Mouse (Mus musculus) cerebellum, postnatal 25 days (tissue): ENCODE results near the gene Ncoa1.
"Not testable (repeated sequence)": the region's sequence is repeated elsewhere in the genome, so short reads cannot be mapped to it uniquely, and the experiment has no call there.

ENCODE experiments used
- DNase-seq, 2 experiments: peaks; one replicate each; pipeline ENCODE4 v3.0.0; 2021; ENCODE audit warnings: mixed read lengths in 2 of 2

The Ncoa1 gene

GRCm38 (mm10) chr12:4392074-4392473 is 84.9 kb downstream of the Ncoa1 start:
- DNase-seq, result no peak

- DNase-seq, result no peak
Observed at GRCm38 (mm10) chr12:4391256-4391655, 85.7 kb downstream of the Ncoa1 start.

DNA sequence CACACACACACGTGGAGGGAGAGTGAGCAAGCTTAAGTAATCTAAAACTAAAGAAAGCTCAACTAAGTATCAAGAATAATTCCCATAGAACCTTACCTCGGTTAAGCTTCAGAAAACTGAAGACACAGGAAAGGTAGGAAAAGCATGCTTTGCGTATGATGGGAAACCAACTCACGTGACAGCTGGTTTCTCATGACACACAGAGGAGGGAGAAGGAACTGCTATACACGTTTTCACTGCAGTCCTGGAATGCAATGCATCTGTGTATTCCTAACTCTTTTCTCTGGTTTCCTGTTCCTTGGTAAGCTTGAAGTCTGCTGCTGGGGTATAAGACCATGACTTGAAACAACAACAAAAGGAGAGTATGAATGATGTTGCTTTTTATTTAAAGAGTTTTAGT is 86.3 kb downstream of the Ncoa1 start:
- no peak for DNase-seq

DNA sequence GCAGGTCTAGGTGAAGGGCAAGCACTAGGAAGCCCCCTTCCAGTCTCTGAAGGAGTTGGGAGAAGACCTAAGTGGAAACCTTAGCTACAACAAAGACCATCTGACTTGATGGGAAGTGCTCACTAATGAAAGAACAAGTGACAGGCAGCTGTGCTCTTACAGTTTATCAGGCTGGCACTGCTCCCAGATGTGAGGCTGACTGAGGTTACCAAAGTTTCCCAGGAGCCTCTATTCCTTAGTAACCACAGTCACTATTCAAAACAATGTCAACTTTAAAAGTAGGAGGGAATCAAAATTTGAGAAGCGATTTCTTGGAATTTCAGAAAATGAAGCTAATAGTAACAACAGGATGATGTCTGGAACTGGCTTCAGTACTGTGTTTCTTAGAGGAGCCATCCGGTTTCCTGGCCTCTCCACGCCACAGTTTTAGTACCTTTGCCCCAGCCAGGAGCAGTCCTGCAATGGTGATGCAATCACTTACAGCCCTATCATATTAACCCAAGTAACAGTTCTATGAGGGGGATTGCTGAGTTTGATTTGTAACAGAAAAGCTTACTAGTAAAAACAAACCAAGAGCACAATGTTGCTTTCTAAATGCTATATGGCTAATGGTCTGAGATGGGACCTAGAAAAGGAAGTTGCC is 90.8 kb downstream of the Ncoa1 start:
- DNase-seq, result no peak

GRCm38 (mm10) chr12:4383061-4383460 is 93.9 kb downstream of the Ncoa1 start:
- no peak for DNase-seq

- no peak for DNase-seq
Observed at GRCm38 (mm10) chr12:4379298-4379957, 97.6 kb downstream of the Ncoa1 start.

DNA sequence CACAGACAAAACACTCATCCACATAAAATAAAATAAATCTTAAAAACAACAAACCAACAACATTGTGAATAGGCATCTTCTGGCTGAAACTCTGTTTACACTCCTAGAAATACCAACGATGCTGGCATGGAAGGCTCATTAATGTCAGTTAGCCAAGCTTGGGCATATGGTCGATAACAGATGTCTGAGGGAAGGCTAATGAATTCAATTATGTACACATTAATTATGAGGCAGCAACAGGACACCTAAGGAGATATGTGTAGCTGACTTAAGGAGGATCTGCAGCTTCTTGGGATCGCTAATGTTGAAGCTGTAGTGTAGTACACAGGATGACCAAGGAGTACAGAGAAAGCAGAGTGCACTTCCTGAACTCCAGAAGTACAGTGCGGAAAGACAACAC is 100.5 kb downstream of the Ncoa1 start:
- DNase-seq, result peak; percentile 43 to 61

- no peak for DNase-seq
Observed at GRCm38 (mm10) chr12:4374816-4375493, 102.0 kb downstream of the Ncoa1 start.

- DNase-seq, result peak in 1 of 2 experiments; percentile 47
Observed at GRCm38 (mm10) chr12:4371406-4371805, 105.6 kb downstream of the Ncoa1 start.

DNA sequence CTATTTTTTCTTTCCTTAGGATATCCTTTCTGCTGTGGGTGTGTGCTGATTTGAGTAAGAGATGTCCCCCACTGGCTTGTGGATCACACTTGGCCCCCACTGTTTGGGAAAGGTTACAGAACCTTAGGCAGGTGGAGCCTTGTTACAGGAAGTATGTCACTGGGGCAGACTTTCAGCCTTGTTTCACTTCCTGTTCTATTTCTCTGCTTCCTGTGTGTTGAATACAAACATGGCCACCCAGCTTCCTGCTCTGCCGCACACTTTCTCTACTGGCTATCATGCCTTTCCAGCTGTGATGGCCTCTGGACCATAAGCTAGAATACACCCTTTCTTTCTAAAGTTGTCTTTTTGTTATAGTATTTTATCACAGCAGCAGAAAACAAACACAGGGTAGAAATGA is 111.0 kb downstream of the Ncoa1 start:
- no peak for DNase-seq

DNA sequence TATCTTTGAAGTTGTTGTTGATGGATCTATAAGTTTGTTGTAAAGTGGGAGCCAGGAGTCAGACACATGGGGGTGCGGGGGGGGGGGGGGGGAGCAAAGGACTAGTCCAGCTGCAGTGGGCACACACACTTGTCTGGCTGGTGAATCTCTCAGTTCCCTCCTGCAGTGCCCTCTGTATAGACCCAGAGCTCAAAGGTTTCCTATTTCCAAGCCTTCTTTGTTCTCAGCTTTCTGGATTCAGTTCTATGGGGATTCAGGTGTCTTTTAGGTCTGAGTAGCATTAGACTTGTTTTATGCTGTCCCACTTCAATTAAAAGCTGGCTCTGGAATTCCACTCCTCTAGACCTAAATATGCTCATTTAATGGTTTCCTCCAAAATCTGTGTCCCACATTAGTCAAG is 117.5 kb downstream of the Ncoa1 start:
- DNase-seq, result no peak

- DNase-seq, result not testable (repeated sequence)
Observed at GRCm38 (mm10) chr12:4358653-4359052, 118.3 kb downstream of the Ncoa1 start.

- no peak for DNase-seq
Observed at GRCm38 (mm10) chr12:4358100-4358499, 118.9 kb downstream of the Ncoa1 start.

DNA sequence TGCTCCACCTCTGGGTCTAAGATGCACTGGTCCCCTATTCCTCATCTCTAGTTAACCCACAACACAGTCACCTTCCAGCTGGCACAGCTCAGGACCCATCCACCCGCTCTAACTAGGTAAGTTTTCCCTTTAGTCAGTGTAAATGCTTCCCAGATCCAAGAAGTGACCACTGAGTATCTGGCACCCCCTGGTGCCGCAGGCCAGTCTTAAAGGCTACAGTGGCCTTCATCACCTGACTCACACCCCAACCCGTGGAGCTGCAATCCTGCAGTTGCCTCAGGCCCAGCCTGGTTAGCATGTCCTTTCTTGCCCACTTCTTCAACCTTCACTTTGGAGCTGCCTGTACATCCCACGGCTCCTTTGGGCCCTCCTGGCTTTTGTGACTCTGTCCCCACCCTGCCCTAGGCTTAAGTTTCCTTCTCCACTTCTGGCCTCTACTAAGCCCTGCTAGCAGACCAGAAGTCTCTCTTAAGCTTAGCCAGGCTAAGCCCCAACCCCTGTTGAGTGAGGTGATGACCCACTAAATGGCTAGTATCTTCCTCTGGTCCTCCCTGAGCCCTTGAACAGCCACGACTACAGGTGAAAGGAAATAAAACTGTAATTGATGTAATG is 120.0 kb downstream of the Ncoa1 start:
- no peak for DNase-seq

- DNase-seq, result no peak
Observed at GRCm38 (mm10) chr12:4355019-4355730, 121.8 kb downstream of the Ncoa1 start.

GRCm38 (mm10) chr12:4343216-4343615 is 133.8 kb downstream of the Ncoa1 start:
- DNase-seq, result no peak

- DNase-seq, result peak; percentile 42 to 58
Observed at GRCm38 (mm10) chr12:4342087-4342486, 134.9 kb downstream of the Ncoa1 start.

- DNase-seq, result no peak
Observed at GRCm38 (mm10) chr12:4340325-4340924, 136.6 kb downstream of the Ncoa1 start.

GRCm38 (mm10) chr12:4323604-4324003 is 153.4 kb downstream of the Ncoa1 start:
- DNase-seq, result no peak

DNA sequence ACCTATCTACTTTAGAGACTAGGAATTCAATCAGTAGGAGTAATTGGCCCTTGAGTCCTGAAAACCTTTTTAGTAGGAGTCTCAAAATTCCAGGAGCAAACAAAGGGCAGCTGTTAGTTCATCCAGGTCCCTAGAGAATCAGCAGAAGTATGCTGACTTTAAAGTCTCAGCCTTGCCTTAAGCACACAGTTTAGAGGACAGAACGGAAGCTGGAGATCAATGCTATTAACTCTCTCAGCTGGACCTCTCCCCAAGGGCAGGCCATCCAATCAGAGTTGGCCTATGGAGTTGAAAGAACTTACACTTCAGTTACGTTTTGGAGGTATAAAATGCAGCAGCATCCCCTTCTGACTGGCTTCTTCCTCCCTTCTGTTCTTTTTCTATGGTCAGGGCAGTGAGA is 154.8 kb downstream of the Ncoa1 start:
- no peak for DNase-seq

GRCm38 (mm10) chr12:4313824-4314223 is 163.2 kb downstream of the Ncoa1 start:
- no peak for DNase-seq

DNA sequence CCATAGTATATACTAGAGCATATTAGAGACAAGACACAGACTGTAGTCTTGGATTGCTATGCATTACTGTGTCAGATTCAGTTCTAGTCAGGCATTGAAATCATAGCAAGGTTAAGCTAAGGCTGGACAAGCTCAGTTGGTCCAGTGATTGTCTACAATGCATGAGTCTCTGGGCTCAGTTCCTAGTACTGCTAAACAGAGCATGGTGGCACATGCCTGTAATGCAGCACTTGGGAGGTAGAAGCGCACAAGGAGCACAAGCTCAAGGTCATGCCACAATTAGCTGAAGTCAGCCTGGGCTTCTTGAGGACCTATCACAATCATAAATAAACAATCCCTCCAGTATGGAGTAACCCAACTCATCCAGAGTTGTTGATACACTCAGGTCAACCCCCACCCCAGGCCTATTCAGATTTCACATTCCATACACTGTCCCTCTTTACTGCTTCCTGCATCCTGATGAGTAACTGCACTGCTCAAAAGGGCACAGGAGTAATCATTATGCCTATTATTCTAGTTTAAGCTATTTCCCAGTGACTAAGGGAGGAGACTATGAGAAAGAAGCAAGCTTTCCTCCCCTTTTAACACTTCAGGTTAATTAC is 170.2 kb downstream of the Ncoa1 start:
- no peak for DNase-seq
